Mouse (Mus musculus) G1E (cell line): Measurements from ENCODE around the gene Fam162b. TPM values are rescaled to one million over a fixed set of nuclear protein-coding genes. Genes with fewer than 3 reads are reported as not detected.

Source experiments
- ATAC-seq: 2 replicates; pipeline ENCODE4 v1.8.0; 2016; ENCODE audit warnings: mild to moderate bottlenecking; ENCODE audit not compliant: insufficient number of reproducible peaks, poor library complexity, low FRiP score, severe bottlenecking; ENCODE audit errors: extremely low read depth
- DNase-seq: peaks from one replicate; pipeline ENCODE4 v3.0.0; 2012; ENCODE audit warnings: low spot score
- H3K27me3 ChIP-seq: 2 replicates; pipeline ENCODE4 v1.6.1; 2012; ENCODE audit warnings: mild to moderate bottlenecking, low read length, inconsistent platforms; ENCODE audit not compliant: insufficient read depth
- H3K36me3 ChIP-seq: replicated peaks from 2 replicates; pipeline ENCODE3; 2012; ENCODE audit warnings: mild to moderate bottlenecking, inconsistent platforms
- H3K4me1 ChIP-seq: 2 replicates; pipeline ENCODE4 v1.6.1; 2012; ENCODE audit warnings: low read depth, low read length, inconsistent platforms, mixed read lengths; ENCODE audit not compliant: insufficient read depth
- H3K4me3 ChIP-seq: 2 replicates; pipeline ENCODE4 v1.5.1; 2012; ENCODE audit warnings: low read depth, mild to moderate bottlenecking, inconsistent platforms, low read length, moderate library complexity, mixed read lengths
- H3K9me3 ChIP-seq: replicated peaks from 2 replicates; pipeline ENCODE4 v1.6.1; 2012; ENCODE audit warnings: inconsistent platforms
- CTCF ChIP-seq: IDR thresholded peaks from 2 replicates; pipeline ENCODE4 v1.5.1; 2012; ENCODE audit warnings: low read depth, low read length, inconsistent platforms, mixed read lengths
- GATA1 ChIP-seq: IDR thresholded peaks from 2 replicates; pipeline ENCODE4 v1.6.1; 2012; ENCODE audit warnings: borderline replicate concordance, low read length, inconsistent platforms, mixed read lengths
- GATA2 ChIP-seq: IDR thresholded peaks from 2 replicates; pipeline ENCODE4 v1.6.1; 2012; ENCODE audit warnings: low read depth, low read length, inconsistent platforms, borderline replicate concordance
- POLR2AphosphoS5 ChIP-seq: IDR thresholded peaks from 2 replicates; pipeline ENCODE4 v1.6.1; 2012; ENCODE audit warnings: low read depth, low read length, inconsistent platforms; ENCODE audit not compliant: insufficient replicate concordance
- TAL1 ChIP-seq: conservative IDR thresholded peaks from 2 replicates; pipeline ENCODE4 v1.6.1; 2012; ENCODE audit warnings: low read depth, low read length, inconsistent platforms, mixed read lengths
- polyA plus RNA-seq: library from polyadenylated mRNA; stranded (reverse); fragments of >175 nt; gene quantifications from 2 replicates; pipeline ENCODE4 v1.2.3, GENCODE M21; 2012
- total RNA-seq, 2 experiments: library from RNA; stranded (forward) in 1 of 2; stranded (reverse) in 1 of 2; fragments of 200-1000 nt in 1 of 2; fragments of >200 nt in 1 of 2; fragmentation: Nextera tagmentation in 1 of 2; gene quantifications; 2 replicates each; pipeline ENCODE4 v1.2.3; 2014 to 2017

Gene Fam162b
- total RNA-seq (2014; fragmentation: Nextera tagmentation), result not detected in 2 replicates
- total RNA-seq (2017), result not detected in 2 replicates
- polyA plus RNA-seq, result not detected in 2 replicates

DNA sequence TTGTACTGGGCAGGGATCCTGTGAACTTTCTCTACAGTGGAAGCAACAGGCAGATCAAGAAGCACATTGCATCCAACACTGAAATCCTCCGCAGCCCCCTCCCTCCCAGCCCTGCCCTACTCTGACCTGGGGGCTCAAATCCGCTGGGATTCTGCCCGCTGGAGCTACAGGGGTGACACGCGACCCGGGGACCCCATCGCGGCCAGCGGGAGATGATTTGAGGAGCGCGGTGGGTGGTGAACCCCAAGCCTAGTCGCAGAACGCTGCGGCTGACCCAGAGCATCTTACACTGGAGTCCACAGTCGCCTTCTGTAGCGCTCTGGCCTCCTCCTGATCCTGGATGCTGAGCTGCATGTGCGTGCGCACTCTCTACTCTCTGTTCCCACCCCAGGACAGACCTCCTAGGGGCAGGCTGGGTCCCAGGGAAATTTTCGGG, at the start of gene Fam162b:
Fam162b (minus strand) TSS at position 379 of the 436 bp plus-strand sequence.
- TF ChIP-seq TAL1 (no peak), CTCF (no peak), GATA1 (no peak), POLR2AphosphoS5 (no peak), GATA2 (no peak)
- no peak for ATAC-seq

GRCm38 (mm10) chr10:51631411-51632136, 41.3 kb upstream of the Fam162b start, which contains the start of gene Gprc6a:
Gene Gprc6a (minus strand): TSS chr10:51631461.
- TF ChIP-seq GATA1, result no peak
- TF ChIP-seq GATA2, result no peak
- TF ChIP-seq CTCF, result no peak
- no peak for TF ChIP-seq TAL1
- TF ChIP-seq POLR2AphosphoS5, result no peak
- H3K36me3 ChIP-seq, result no peaks in the 10 kb centered on the region
- H3K9me3 ChIP-seq, result no peaks in the 10 kb centered on the region
- no peak within 1 kb of the TSS for H3K4me3 ChIP-seq
- H3K4me1 ChIP-seq, result no peaks in the 10 kb centered on the region
- DNase-seq (no peak), ATAC-seq (no peak)
- H3K27me3 ChIP-seq, result no peaks in the 10 kb centered on the region

More for the DNA sequence above, at the start of gene Fam162b:
- DNase-seq, result no peak
- Histone ChIP-seq H3K9me3 (no peaks in the 10 kb centered on the region), H3K4me3 (no peak within 1 kb of the TSS), H3K4me1 (no peaks in the 10 kb centered on the region), H3K36me3 (no peaks in the 10 kb centered on the region), H3K27me3 (no peaks in the 10 kb centered on the region)

DNA sequence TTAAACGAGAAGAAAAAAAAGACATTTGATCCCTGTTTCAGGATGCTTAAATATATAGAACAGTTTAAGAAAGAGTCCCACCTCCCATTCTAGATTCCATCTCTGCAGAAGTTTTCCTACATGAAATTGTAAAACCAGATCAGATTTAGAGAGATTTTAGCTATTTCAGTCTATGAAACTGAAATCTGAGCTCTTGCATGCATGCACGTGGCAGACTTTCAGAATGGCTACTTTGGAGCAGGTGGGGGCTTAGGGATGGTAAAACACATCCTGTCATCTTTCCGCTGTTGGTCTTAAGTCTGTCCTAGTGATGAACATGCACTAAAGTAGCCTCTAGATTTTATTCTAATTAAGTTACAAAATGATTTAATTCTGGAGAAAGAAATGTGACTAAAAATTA, 30.9 kb upstream of the Fam162b start:
- ATAC-seq (no peak), DNase-seq (no peak)
- Histone ChIP-seq H3K36me3 (no peaks in the 10 kb centered on the region), H3K4me3 (no peak overlapping the region), H3K9me3 (no peaks in the 10 kb centered on the region), H3K27me3 (no peaks in the 10 kb centered on the region), H3K4me1 (no peaks in the 10 kb centered on the region)
- TF ChIP-seq POLR2AphosphoS5 (no peak), TAL1 (no peak), GATA2 (no peak), CTCF (no peak), GATA1 (no peak)

- H3K36me3 ChIP-seq, result no peaks in the 10 kb centered on the region
- H3K4me1 ChIP-seq, result no peaks in the 10 kb centered on the region
- no peaks in the 10 kb centered on the region for H3K27me3 ChIP-seq
- no peak overlapping the region for H3K4me3 ChIP-seq
- H3K9me3 ChIP-seq, result no peaks in the 10 kb centered on the region
- TF ChIP-seq TAL1, result no peak
- TF ChIP-seq GATA2, result no peak
- TF ChIP-seq CTCF, result no peak
- no peak for TF ChIP-seq POLR2AphosphoS5
- TF ChIP-seq GATA1, result no peak
- ATAC-seq (no peak), DNase-seq (no peak)
Measured at GRCm38 (mm10) chr10:51620126-51620525, 29.8 kb upstream of the Fam162b start.

- no peak for TF ChIP-seq GATA1
- no peak for TF ChIP-seq CTCF
- Histone ChIP-seq H3K4me3 (no peak overlapping the region), H3K9me3 (no peaks in the 10 kb centered on the region), H3K36me3 (no peaks in the 10 kb centered on the region), H3K27me3 (no peaks in the 10 kb centered on the region), H3K4me1 (no peaks in the 10 kb centered on the region)
- ATAC-seq (no peak), DNase-seq (no peak)
Measured at GRCm38 (mm10) chr10:51618538-51618937, 28.2 kb upstream of the Fam162b start.

DNA sequence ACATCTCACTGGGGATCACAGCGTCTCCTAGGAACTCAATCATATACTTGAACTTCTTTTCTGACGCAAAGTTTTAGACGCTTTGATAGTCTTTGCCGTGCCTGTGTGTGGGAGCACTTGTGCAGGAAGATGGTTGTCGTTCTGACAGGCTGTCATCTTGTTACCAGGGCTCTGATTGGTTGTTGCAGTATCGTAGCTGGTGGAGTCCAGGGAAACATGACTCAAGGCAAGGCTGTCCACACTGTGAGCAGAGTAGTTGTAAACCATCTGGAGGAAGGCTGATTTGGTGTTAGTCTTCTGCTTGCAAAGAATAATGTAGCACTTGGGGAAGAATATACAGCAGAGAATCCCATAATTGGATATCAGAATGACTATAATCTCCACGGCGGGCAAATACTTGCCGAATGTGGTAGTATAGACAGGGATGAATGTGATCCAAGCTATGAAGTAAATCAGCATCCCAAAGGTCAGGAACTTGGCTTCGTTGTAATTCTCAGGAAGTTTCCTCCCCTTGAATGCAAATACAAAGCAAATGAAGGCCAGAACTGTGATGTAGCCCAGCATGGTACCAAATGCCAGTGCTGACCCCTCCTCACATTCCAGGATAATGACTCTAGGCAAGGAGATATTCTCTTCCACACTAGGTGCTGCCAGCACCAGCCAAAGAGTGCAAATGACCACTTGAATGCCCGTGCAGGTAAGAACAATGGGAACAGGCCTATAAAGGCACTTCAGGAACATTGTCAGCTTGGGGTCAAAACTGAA, 24.7 kb upstream of the Fam162b start:
- Histone ChIP-seq H3K4me1 (no peaks in the 10 kb centered on the region), H3K36me3 (no peaks in the 10 kb centered on the region), H3K9me3 (no peaks in the 10 kb centered on the region), H3K4me3 (no peak overlapping the region), H3K27me3 (no peaks in the 10 kb centered on the region)
- TF ChIP-seq POLR2AphosphoS5 (no peak), CTCF (no peak), GATA1 (no peak), TAL1 (no peak), GATA2 (no peak)
- no peak for DNase-seq
- no peak for ATAC-seq
